Mouse (Mus musculus) myocyte (in vitro differentiated cells): ENCODE measurements around the gene Prcd. TPM values are rescaled to one million over a fixed set of nuclear protein-coding genes. Genes with fewer than 3 reads are reported as not detected.

Experiments used
- H3K27me3 ChIP-seq: one replicate; pipeline ENCODE4 v1.6.1; 2011; ENCODE audit not compliant: control insufficient read depth, insufficient read depth, insufficient read length
- H3K36me3 ChIP-seq: one replicate; pipeline ENCODE4 v1.6.1; 2011; ENCODE audit not compliant: control insufficient read depth, insufficient read depth
- H3K4me2 ChIP-seq: one replicate; pipeline ENCODE4 v1.6.1; 2011; ENCODE audit warnings: low read depth, control low read depth
- H3K4me3 ChIP-seq: one replicate; pipeline ENCODE4 v1.5.1; 2011; ENCODE audit warnings: mild to moderate bottlenecking, control low read depth, moderate library complexity
- H3K79me2 ChIP-seq: one replicate; pipeline ENCODE4 v1.6.1; 2011; ENCODE audit not compliant: control insufficient read depth, insufficient read depth
- H3ac ChIP-seq: one replicate; pipeline ENCODE4 v1.6.1; 2011; ENCODE audit not compliant: control insufficient read depth, insufficient read length
- CEBPB ChIP-seq: IDR thresholded peaks from 2 replicates; pipeline ENCODE4 v1.6.1; 2011; ENCODE audit warnings: mild to moderate bottlenecking, moderate library complexity; ENCODE audit not compliant: poor library complexity, insufficient read depth, severe bottlenecking
- E2F4 ChIP-seq: IDR thresholded peaks from one replicate; pipeline ENCODE4 v1.6.1; 2011; ENCODE audit warnings: mild to moderate bottlenecking, control low read depth, moderate library complexity; ENCODE audit not compliant: insufficient read depth
- MAX ChIP-seq: IDR thresholded peaks from one replicate; pipeline ENCODE4 v1.6.1; 2011; ENCODE audit warnings: low read depth, mild to moderate bottlenecking, control low read depth
- MYOD1 ChIP-seq, 3 experiments: IDR thresholded peaks; one replicate each; pipeline ENCODE4 v1.6.1; 2011; ENCODE audit warnings: control low read depth in 2 of 3, low read depth in 2 of 3, mild to moderate bottlenecking in 2 of 3, moderate library complexity in 1 of 3; ENCODE audit not compliant: insufficient read length in 2 of 3, control insufficient read depth in 1 of 3
- MYOG ChIP-seq, 3 experiments: IDR thresholded peaks; one replicate each; pipeline ENCODE4 v1.6.1; 2011; ENCODE audit warnings: control low read depth in 2 of 3, low read depth in 2 of 3, mild to moderate bottlenecking in 2 of 3; ENCODE audit not compliant: insufficient read length in 2 of 3, control insufficient read depth in 1 of 3, insufficient read depth in 1 of 3
- POLR2A ChIP-seq: IDR thresholded peaks from one replicate; pipeline ENCODE4 v1.6.1; 2011; ENCODE audit warnings: low read depth, mild to moderate bottlenecking, control low read depth, moderate library complexity; ENCODE audit not compliant: insufficient read length
- POLR2AphosphoS2 ChIP-seq: IDR thresholded peaks from one replicate; pipeline ENCODE4 v1.6.1; 2011; ENCODE audit warnings: low read depth, control low read depth; ENCODE audit not compliant: insufficient read length
- REST ChIP-seq: IDR thresholded peaks from one replicate; pipeline ENCODE4 v1.6.1; 2011; ENCODE audit warnings: mild to moderate bottlenecking, control low read depth, moderate library complexity; ENCODE audit not compliant: insufficient read depth, insufficient read length
- SRF ChIP-seq: IDR thresholded peaks from one replicate; pipeline ENCODE4 v1.6.1; 2011; ENCODE audit warnings: low read depth; ENCODE audit not compliant: control insufficient read depth, insufficient read length
- TCF12 ChIP-seq: IDR thresholded peaks from one replicate; pipeline ENCODE4 v1.6.1; 2011; ENCODE audit warnings: mild to moderate bottlenecking, control low read depth; ENCODE audit not compliant: poor library complexity, insufficient read depth, severe bottlenecking
- TCF3 ChIP-seq: IDR thresholded peaks from one replicate; pipeline ENCODE4 v1.6.1; 2011; ENCODE audit warnings: low read depth, control low read depth; ENCODE audit not compliant: insufficient read length
- USF1 ChIP-seq: IDR thresholded peaks from one replicate; pipeline ENCODE4 v1.6.1; 2011; ENCODE audit warnings: low read depth, mild to moderate bottlenecking, control low read depth, moderate library complexity
- polyA plus RNA-seq: library from polyadenylated mRNA; unstranded; fragments of >200 nt; fragmentation: generic; extraction: Trizol; gene quantifications from one replicate; pipeline ENCODE4 v1.2.1, GENCODE M21; 2012; ENCODE audit warnings: missing spikeins

The Prcd gene
- polyA plus RNA-seq, 1 experiment, result 0.74 TPM

GRCm38 (mm10) chr11:116696426-116696825 lies 43.1 kb downstream of the Prcd start:
- H3K27me3 ChIP-seq, result no peaks in the 10 kb centered on the region
- H3K4me2 ChIP-seq, result no peak overlapping the region
- TF ChIP-seq POLR2AphosphoS2, result no peak
- TF ChIP-seq REST, result no peak
- TF ChIP-seq TCF3, result no peak
- H3K79me2 ChIP-seq, result no peaks in the 10 kb centered on the region
- H3K4me3 ChIP-seq, result no peak overlapping the region
- H3ac ChIP-seq, result no peak overlapping the region
- H3K36me3 ChIP-seq, result peaks cover 4% of the 10 kb centered on the region

DNA sequence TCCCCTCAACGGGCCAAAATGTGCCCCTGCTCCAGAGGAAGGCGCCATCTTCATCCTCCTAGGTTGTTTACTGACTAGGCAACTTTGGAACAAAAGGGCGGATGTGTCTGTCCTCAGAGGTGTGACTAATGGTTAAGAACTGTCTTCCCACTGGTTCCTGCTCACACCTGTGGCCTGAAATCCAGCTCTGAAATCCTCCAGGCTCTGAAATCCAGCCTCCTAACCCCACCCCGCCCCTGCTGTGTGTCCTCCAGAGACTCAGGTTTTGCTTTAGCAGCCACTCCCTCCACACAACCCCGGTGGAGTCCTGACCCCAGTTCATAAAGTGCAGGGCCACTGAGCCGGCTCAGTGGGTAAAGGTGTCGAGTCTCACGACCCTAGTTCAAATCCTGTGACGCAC lies 44.2 kb downstream of the Prcd start:
- Histone ChIP-seq H3K27me3 (no peaks in the 10 kb centered on the region), H3ac (no peak overlapping the region), H3K36me3 (peaks cover 4% of the 10 kb centered on the region), H3K4me3 (no peak overlapping the region), H3K4me2 (no peak overlapping the region), H3K79me2 (no peaks in the 10 kb centered on the region)
- no peak for TF ChIP-seq USF1
- TF ChIP-seq POLR2AphosphoS2, result no peak
- TF ChIP-seq SRF, result no peak
- TF ChIP-seq E2F4, result no peak

GRCm38 (mm10) chr11:116701377-116701841 lies 48.1 kb downstream of the Prcd start:
- Histone ChIP-seq H3ac (no peak overlapping the region), H3K79me2 (no peaks in the 10 kb centered on the region), H3K36me3 (no peaks in the 10 kb centered on the region), H3K27me3 (no peaks in the 10 kb centered on the region), H3K4me2 (peak overlapping the region; percentile 6), H3K4me3 (no peak overlapping the region)
- TF ChIP-seq POLR2A (no peak), USF1 (no peak), MAX (no peak), E2F4 (no peak), POLR2AphosphoS2 (no peak)

DNA sequence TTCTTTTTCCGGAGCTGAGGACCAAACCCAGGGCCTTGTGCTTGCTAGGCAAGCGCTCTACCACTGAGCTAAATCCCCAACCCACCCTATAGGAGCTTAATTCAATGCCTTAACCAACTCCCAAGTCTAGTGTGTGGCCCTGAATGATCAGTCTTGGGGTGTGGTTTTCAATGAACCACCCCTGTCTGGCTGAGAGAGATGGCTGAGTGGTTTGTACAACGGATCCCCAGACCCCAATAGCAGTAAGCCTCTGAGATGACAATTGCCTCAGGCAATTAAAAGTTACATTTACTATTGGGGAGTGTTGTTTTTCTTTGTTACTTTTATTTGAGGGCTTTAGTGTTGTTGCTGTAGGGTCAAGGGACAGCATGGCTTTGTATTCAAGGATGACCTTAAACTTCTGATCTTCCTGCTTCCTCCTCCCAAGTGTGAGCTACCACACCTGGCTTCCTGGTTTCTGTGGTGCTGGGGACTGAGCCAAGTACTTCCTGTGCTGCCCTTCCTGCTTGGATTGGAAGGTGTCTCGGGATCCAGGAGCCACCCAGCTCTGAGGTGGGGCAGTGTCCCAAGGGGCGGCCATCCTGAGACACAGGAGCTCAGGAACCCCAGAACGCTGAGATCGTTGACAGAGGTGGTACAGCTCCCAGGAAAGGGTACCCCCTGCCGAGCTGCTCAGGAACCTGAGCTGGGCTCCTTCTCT lies 51.2 kb downstream of the Prcd start:
- Histone ChIP-seq H3K4me2 (no peak overlapping the region), H3K79me2 (no peaks in the 10 kb centered on the region)
- TF ChIP-seq MAX (no peak), CEBPB (no peak), MYOG (IDR thresholded peaks at IDR 0.05; ENCODE audit: control insufficient read depth in 1 of 3, insufficient read depth in 1 of 3, insufficient read length in 2 of 3, low read depth in 2 of 3) (no peak), USF1 (no peak), POLR2A (no peak), TCF12 (no peak), E2F4 (no peak), SRF (no peak)

GRCm38 (mm10) chr11:116705204-116705608 lies 51.9 kb downstream of the Prcd start:
- Histone ChIP-seq H3ac (no peak overlapping the region), H3K4me3 (no peak overlapping the region), H3K36me3 (no peaks in the 10 kb centered on the region), H3K4me2 (no peak overlapping the region), H3K79me2 (no peaks in the 10 kb centered on the region), H3K27me3 (no peaks in the 10 kb centered on the region)
- no peak for TF ChIP-seq USF1

More for the DNA sequence above, 51.2 kb downstream of the Prcd start:
- H3ac ChIP-seq, result no peak overlapping the region
- H3K36me3 ChIP-seq, result no peaks in the 10 kb centered on the region
- H3K27me3 ChIP-seq, result no peaks in the 10 kb centered on the region
- no peak overlapping the region for H3K4me3 ChIP-seq

DNA sequence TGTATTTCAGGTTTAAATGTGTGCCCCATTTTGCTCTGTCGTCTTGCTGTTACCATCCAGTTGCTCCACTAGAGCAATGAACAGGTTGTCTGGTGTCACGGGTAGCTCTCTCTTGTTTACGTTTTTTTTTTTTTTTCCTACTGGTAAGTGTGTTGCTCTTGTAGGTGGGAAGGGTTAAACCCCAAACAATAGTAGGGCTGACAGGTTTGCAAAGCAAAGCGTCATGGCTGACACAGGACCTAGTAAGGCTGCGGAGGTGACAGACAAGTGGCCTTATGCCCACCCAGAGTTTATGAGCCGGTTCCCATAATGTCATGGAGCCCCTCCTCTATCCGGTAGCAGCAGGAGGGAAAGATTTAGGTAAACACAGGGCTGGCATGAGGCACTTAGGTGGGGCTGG lies 53.0 kb downstream of the Prcd start:
- no peaks in the 10 kb centered on the region for H3K79me2 ChIP-seq
- no peak overlapping the region for H3K4me2 ChIP-seq
- no peak overlapping the region for H3ac ChIP-seq
- no peaks in the 10 kb centered on the region for H3K27me3 ChIP-seq
- H3K36me3 ChIP-seq, result no peaks in the 10 kb centered on the region
- no peak for TF ChIP-seq E2F4
- no peak for TF ChIP-seq SRF
- TF ChIP-seq MYOG (IDR thresholded peaks at IDR 0.05; ENCODE audit: control insufficient read depth in 1 of 3, insufficient read depth in 1 of 3, insufficient read length in 2 of 3, low read depth in 2 of 3), result no peak
- no peak for TF ChIP-seq MYOD1 (IDR thresholded peaks at IDR 0.05; ENCODE audit: control insufficient read depth in 1 of 3, insufficient read length in 2 of 3, low read depth in 2 of 3)
- no peak for TF ChIP-seq MAX
- TF ChIP-seq TCF3, result no peak
- TF ChIP-seq REST, result no peak
- no peak for TF ChIP-seq USF1
- TF ChIP-seq POLR2AphosphoS2, result no peak
- no peak for TF ChIP-seq CEBPB
- TF ChIP-seq TCF12, result no peak
- TF ChIP-seq POLR2A, result no peak
- H3K4me3 ChIP-seq, result no peak overlapping the region
